Mouse (Mus musculus): ENCODE data around the gene Uba52. TPM values are rescaled to one million over a fixed set of nuclear protein-coding genes. Genes with fewer than 3 reads are reported as not detected.

The Uba52 gene
- polyA plus RNA-seq, 1 experiment from 2014 or later, result 684 TPM

GRCm38 (mm10) chr8:70489576-70489975, 21.0 kb downstream of the Uba52 start:
- Histone ChIP-seq H3K4me3 (ENCODE audit: low read depth, low read length) (peak overlapping the region; percentile 27), H3K9ac (replicated peaks) (no peak overlapping the region), H3K9me3 (ENCODE audit: low read length) (no peaks in the 10 kb centered on the region), H3K4me1 (ENCODE audit: insufficient read depth) (peaks cover 23% of the 10 kb centered on the region), H3K27ac (ENCODE audit: low read depth) (no peak overlapping the region), H3K36me3 (replicated peaks; ENCODE audit: insufficient read depth, low read length) (no peaks in the 10 kb centered on the region), H3K27me3 (ENCODE audit: insufficient read depth, low read length) (peaks cover 99% of the 10 kb centered on the region), H3K4me2 (ENCODE audit: low read depth, low read length) (peak overlapping the region; percentile 62)
- DNase-seq (no peak), ATAC-seq (no peak)
- WGBS (ENCODE audit: insufficient replicate concordance), result 2% methylated on average over 24 of the region's 41 CpGs
- TF ChIP-seq EP300 (IDR thresholded peaks at IDR 0.05; ENCODE audit: low read depth) (no peak), CTCF (IDR thresholded peaks at IDR 0.05; ENCODE audit: low read depth) (no peak)

- H3K36me3 ChIP-seq (replicated peaks; ENCODE audit: insufficient read depth, low read length), result no peaks in the 10 kb centered on the region
- H3K9ac ChIP-seq (replicated peaks), result no peak overlapping the region
- H3K9me3 ChIP-seq (ENCODE audit: low read length), result no peaks in the 10 kb centered on the region
- TF ChIP-seq EP300 (IDR thresholded peaks at IDR 0.05; ENCODE audit: low read depth), result no peak
- no peak for TF ChIP-seq CTCF (IDR thresholded peaks at IDR 0.05; ENCODE audit: low read depth)
- H3K4me2 ChIP-seq (ENCODE audit: low read depth, low read length), result peak overlapping the region; percentile 67
- 5% methylated on average over 14 of the region's 14 CpGs for WGBS (ENCODE audit: insufficient replicate concordance)
- H3K27ac ChIP-seq (ENCODE audit: low read depth), result no peak overlapping the region
- H3K4me1 ChIP-seq (ENCODE audit: insufficient read depth), result peaks cover 23% of the 10 kb centered on the region
- ATAC-seq, result no peak
- peak overlapping the region; percentile 27 for H3K4me3 ChIP-seq (ENCODE audit: low read depth, low read length)
- H3K27me3 ChIP-seq (ENCODE audit: insufficient read depth, low read length), result peaks cover 99% of the 10 kb centered on the region
- no peak for DNase-seq
These were observed 21.6 kb downstream of the Uba52 start for GRCm38 (mm10) chr8:70488931-70489470.

- ATAC-seq (peak; percentile 39), DNase-seq (no peak)
- no peak overlapping the region for H3K27ac ChIP-seq (ENCODE audit: low read depth)
- H3K9me3 ChIP-seq (ENCODE audit: low read length), result no peaks in the 10 kb centered on the region
- H3K9ac ChIP-seq (replicated peaks), result no peak overlapping the region
- peaks cover 23% of the 10 kb centered on the region for H3K4me1 ChIP-seq (ENCODE audit: insufficient read depth)
- H3K27me3 ChIP-seq (ENCODE audit: insufficient read depth, low read length), result peaks cover 96% of the 10 kb centered on the region
- H3K36me3 ChIP-seq (replicated peaks; ENCODE audit: insufficient read depth, low read length), result no peaks in the 10 kb centered on the region
- TF ChIP-seq CTCF (IDR thresholded peaks at IDR 0.05; ENCODE audit: low read depth) (no peak), EP300 (IDR thresholded peaks at IDR 0.05; ENCODE audit: low read depth) (no peak)
- WGBS (ENCODE audit: insufficient replicate concordance), result 2% methylated on average over 47 of the region's 55 CpGs
- peak overlapping the region; percentile 67 for H3K4me2 ChIP-seq (ENCODE audit: low read depth, low read length)
- H3K4me3 ChIP-seq (ENCODE audit: low read depth, low read length), result peak overlapping the region; percentile 39
These were observed 22.4 kb downstream of the Uba52 start for GRCm38 (mm10) chr8:70487993-70488796.

GRCm38 (mm10) chr8:70486941-70487520, 23.6 kb downstream of the Uba52 start, which contains the start of gene Tmem59l:
Tmem59l (minus strand) TSS chr8:70487358.
- peak; percentile 15 for DNase-seq
- H3K9ac ChIP-seq (replicated peaks), result no peak within 1 kb of the TSS
- peaks cover 92% of the 10 kb centered on the region for H3K27me3 ChIP-seq (ENCODE audit: insufficient read depth, low read length)
- H3K36me3 ChIP-seq (replicated peaks; ENCODE audit: insufficient read depth, low read length), result no peaks in the 10 kb centered on the region
- no peak within 1 kb of the TSS for H3K27ac ChIP-seq (ENCODE audit: low read depth)
- WGBS (ENCODE audit: insufficient replicate concordance), result 17% methylated on average over 33 of the region's 33 CpGs
- H3K4me2 ChIP-seq (ENCODE audit: low read depth, low read length), result peak within 1 kb of the TSS; percentile 67
- peaks cover 18% of the 10 kb centered on the region for H3K4me1 ChIP-seq (ENCODE audit: insufficient read depth)
- H3K9me3 ChIP-seq (ENCODE audit: low read length), result no peaks in the 10 kb centered on the region
- TF ChIP-seq CTCF (IDR thresholded peaks at IDR 0.05; ENCODE audit: low read depth) (no peak), EP300 (IDR thresholded peaks at IDR 0.05; ENCODE audit: low read depth) (no peak)
- ATAC-seq, result no peak
- H3K4me3 ChIP-seq (ENCODE audit: low read depth, low read length), result peak within 1 kb of the TSS; percentile 39

GRCm38 (mm10) chr8:70486191-70486681, 24.4 kb downstream of the Uba52 start:
- DNase-seq, result no peak
- Histone ChIP-seq H3K27me3 (ENCODE audit: insufficient read depth, low read length) (peaks cover 89% of the 10 kb centered on the region), H3K36me3 (replicated peaks; ENCODE audit: insufficient read depth, low read length) (no peaks in the 10 kb centered on the region), H3K4me2 (ENCODE audit: low read depth, low read length) (no peak overlapping the region), H3K4me3 (ENCODE audit: low read depth, low read length) (no peak overlapping the region), H3K27ac (ENCODE audit: low read depth) (no peak overlapping the region), H3K4me1 (ENCODE audit: insufficient read depth) (peaks cover 18% of the 10 kb centered on the region), H3K9ac (replicated peaks) (no peak overlapping the region), H3K9me3 (ENCODE audit: low read length) (no peaks in the 10 kb centered on the region)
- no peak for ATAC-seq
- no peak for TF ChIP-seq EP300 (IDR thresholded peaks at IDR 0.05; ENCODE audit: low read depth)
- no peak for TF ChIP-seq CTCF (IDR thresholded peaks at IDR 0.05; ENCODE audit: low read depth)
- 52% methylated on average over 7 of the region's 7 CpGs for WGBS (ENCODE audit: insufficient replicate concordance)

GRCm38 (mm10) chr8:70482943-70483342, 27.7 kb downstream of the Uba52 start:
- no peak for TF ChIP-seq EP300 (IDR thresholded peaks at IDR 0.05; ENCODE audit: low read depth)
- TF ChIP-seq CTCF (IDR thresholded peaks at IDR 0.05; ENCODE audit: low read depth), result no peak
- no peak for ATAC-seq
- Histone ChIP-seq H3K4me2 (ENCODE audit: low read depth, low read length) (no peak overlapping the region), H3K4me3 (ENCODE audit: low read depth, low read length) (no peak overlapping the region), H3K27me3 (ENCODE audit: insufficient read depth, low read length) (peaks cover 62% of the 10 kb centered on the region), H3K9me3 (ENCODE audit: low read length) (no peaks in the 10 kb centered on the region), H3K4me1 (ENCODE audit: insufficient read depth) (peaks cover 2% of the 10 kb centered on the region), H3K36me3 (replicated peaks; ENCODE audit: insufficient read depth, low read length) (no peaks in the 10 kb centered on the region), H3K27ac (ENCODE audit: low read depth) (no peak overlapping the region), H3K9ac (replicated peaks) (no peak overlapping the region)
- no peak for DNase-seq
- 63% methylated on average over 2 of the region's 2 CpGs for WGBS (ENCODE audit: insufficient replicate concordance)

Measured in liver, postnatal 0 days (tissue).